Comparison of ENCODE assay signal across 12 mouse cellular contexts in the genomic region with DNA sequence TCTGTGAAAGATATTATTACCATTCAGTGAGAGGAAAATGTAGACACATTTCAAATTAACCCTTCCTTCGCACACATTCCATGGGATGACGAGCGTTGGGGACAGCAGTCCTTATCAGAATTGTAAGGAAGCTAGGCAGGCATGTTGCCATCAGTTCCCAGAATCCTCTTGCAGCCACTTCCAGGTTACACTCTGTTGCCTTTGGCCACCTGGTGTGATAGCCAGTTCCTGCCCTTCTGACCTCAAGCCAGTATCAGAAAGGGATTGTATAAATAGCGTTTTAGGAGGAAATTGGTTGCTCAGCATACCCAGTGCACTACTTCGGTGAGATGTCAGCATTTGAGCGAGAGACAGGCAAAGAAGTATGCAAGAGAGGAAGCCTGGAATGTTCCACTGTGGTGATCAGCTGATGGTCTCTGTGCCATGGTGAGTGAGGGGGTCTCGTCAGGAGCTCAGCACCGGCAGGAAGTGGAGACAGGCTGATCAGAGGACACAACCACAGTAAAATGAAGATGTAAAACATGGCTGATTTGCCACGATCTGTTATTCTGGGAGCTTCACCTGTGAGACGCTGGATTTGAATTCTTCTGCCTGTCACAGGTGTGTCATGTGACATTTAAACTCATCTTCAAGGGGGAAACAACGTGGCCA. TPM values are rescaled to one million over a fixed set of nuclear protein-coding genes. Genes with fewer than 3 reads are reported as not detected.
A peak's percentile ranks its signal among the peaks of the same experiment; 100 is the strongest.
DNase-seq lines count a peak whose midpoint lies in the region; ATAC-seq lines count a peak whose summit lies in the region.
"Had no signal": no experiment of that assay in that cellular context is flagged by ENCODE, and none has a peak within 500 bp of the region (broad histone marks: within the 10 kb centered on the region; RNA-seq: fewer than 3 reads in every experiment).

No protein-coding gene starts in this region.

- H3K9me3 ChIP-seq in heart, embryonic 10.5 days = no peaks in the 10 kb centered on the region
- no peaks in the 10 kb centered on the region for H3K9me3 ChIP-seq in liver, embryonic 11.5 days (ENCODE audit: control insufficient read depth, low read length)
- H3K9me3 ChIP-seq: embryonic facial prominence, embryonic 10.5 days; hindbrain, embryonic 15.5 days; kidney, embryonic 15.5 days; neural tube, embryonic 12.5 days had no signal

- H3K27ac ChIP-seq in heart, embryonic 10.5 days = 0 out of 2 replicates have a peak overlapping the region, but pooled peaks have one; percentile 22
- no peak overlapping the region for H3K27ac ChIP-seq in liver, embryonic 11.5 days (ENCODE audit: low read depth, low read length)
- H3K27ac ChIP-seq: embryonic facial prominence, embryonic 10.5 days; hindbrain, embryonic 15.5 days; neural tube, embryonic 12.5 days had no signal

- H3K4me3 ChIP-seq in heart, embryonic 10.5 days = peak overlapping the region; percentile 25; the same call in 1 of the 2 replicates
- H3K4me3 ChIP-seq in liver, embryonic 11.5 days (ENCODE audit: low read depth, low read length) = no peak overlapping the region
- H3K4me3 ChIP-seq: embryonic facial prominence, embryonic 10.5 days; hindbrain, embryonic 15.5 days; kidney, embryonic 15.5 days; neural tube, embryonic 12.5 days had no signal

- H3K4me2 ChIP-seq in liver, embryonic 11.5 days = peak overlapping the region; percentile 19; the same call in 1 of the 2 replicates
- H3K4me2 ChIP-seq: hindbrain, embryonic 15.5 days; neural tube, embryonic 12.5 days had no signal

- no peak for DNase-seq in heart, embryonic 10.5 days (ENCODE audit: low spot score)
- DNase-seq in heart, adult 11 months = no peak
- DNase-seq in liver, embryonic 11.5 days (ENCODE audit: low spot score) = no peak
- no peak for DNase-seq in liver
- DNase-seq in T-cell, adult 2 months (ENCODE audit: low spot score) = peak; percentile 62
- DNase-seq in naive thymus-derived CD4-positive, alpha-beta T cell, adult 2 months (ENCODE audit: low read depth) = peak; percentile 64
- no peak for DNase-seq in testis, postnatal 14 days (ENCODE audit: low spot score)
- DNase-seq in kidney, adult 18-20 months = no peak

- H3K4me1 ChIP-seq in heart, embryonic 10.5 days = peaks cover 93% of the 10 kb centered on the region
- H3K4me1 ChIP-seq in liver, embryonic 11.5 days (replicated peaks; ENCODE audit: control insufficient read depth, insufficient read depth, low read length) = peaks cover 52% of the 10 kb centered on the region

- no peak overlapping the region for H3K9ac ChIP-seq in liver, embryonic 11.5 days (ENCODE audit: low read depth, low read length)
- H3K9ac ChIP-seq: hindbrain, embryonic 15.5 days; kidney, embryonic 15.5 days; neural tube, embryonic 12.5 days had no signal

- WGBS in heart, embryonic 10.5 days = 43% methylated on average over 11 of the region's 11 CpGs
- whole genome bisulfite sequencing in liver, embryonic 11.5 days = 36% methylated on average over 11 of the region's 11 CpGs

- H3K27me3 ChIP-seq in heart, embryonic 10.5 days (ENCODE audit: insufficient read depth, poor library complexity, severe bottlenecking) = no peaks in the 10 kb centered on the region
- no peaks in the 10 kb centered on the region for H3K27me3 ChIP-seq in liver, embryonic 11.5 days (replicated peaks; ENCODE audit: control insufficient read depth, insufficient read depth, low read length)
- H3K27me3 ChIP-seq: hindbrain, embryonic 15.5 days; kidney, embryonic 15.5 days; neural tube, embryonic 12.5 days had no signal

- ATAC-seq in liver, embryonic 11.5 days (replicated peaks; ENCODE audit: low FRiP score) = no peak

- H3K36me3 ChIP-seq in heart, embryonic 10.5 days = no peaks in the 10 kb centered on the region
- H3K36me3 ChIP-seq in liver, embryonic 11.5 days (ENCODE audit: control insufficient read depth, insufficient read depth, low read length) = no peaks in the 10 kb centered on the region
- H3K36me3 ChIP-seq: hindbrain, embryonic 15.5 days; kidney, embryonic 15.5 days had no signal

RNA-seq across cellular contexts. Expression of a gene that starts 9.0 kb away (rescaled TPM):
- polyA plus RNA-seq in heart, embryonic 10.5 days (2016; fragmentation: Nextera tagmentation; extraction: Ambion mirVana) = 7.7 and 8.8 TPM in 2 replicates
- polyA plus RNA-seq in liver, embryonic 11.5 days (2014; fragmentation: Nextera tagmentation; extraction: Ambion mirVana) = 3.7 and 4.8 TPM in 2 replicates

Comparison
In these comparisons a context has a peak if more than half of its experiments do, and no peak if none do; other contexts are left out.
1. DNase-seq: peak in T-cell, adult 2 months (single experiment) and naive thymus-derived CD4-positive, alpha-beta T cell, adult 2 months (single experiment); none in heart, embryonic 10.5 days (single experiment), heart, adult 11 months (single experiment), liver, embryonic 11.5 days (single experiment), liver (single experiment), testis, postnatal 14 days (single experiment) and kidney, adult 18-20 months (single experiment).